Mouse (Mus musculus) heart, postnatal 0 days (tissue): ENCODE measurements around the gene Abca4.

Source experiments
- CTCF ChIP-seq: IDR thresholded peaks from 2 replicates; pipeline ENCODE4 v1.5.1; 2016; ENCODE audit warnings: antibody characterized with exemption, control low read depth, low read depth
- EP300 ChIP-seq: IDR thresholded peaks from 2 replicates; pipeline ENCODE4 v1.6.1; 2016; ENCODE audit warnings: antibody characterized with exemption, low read depth

DNA sequence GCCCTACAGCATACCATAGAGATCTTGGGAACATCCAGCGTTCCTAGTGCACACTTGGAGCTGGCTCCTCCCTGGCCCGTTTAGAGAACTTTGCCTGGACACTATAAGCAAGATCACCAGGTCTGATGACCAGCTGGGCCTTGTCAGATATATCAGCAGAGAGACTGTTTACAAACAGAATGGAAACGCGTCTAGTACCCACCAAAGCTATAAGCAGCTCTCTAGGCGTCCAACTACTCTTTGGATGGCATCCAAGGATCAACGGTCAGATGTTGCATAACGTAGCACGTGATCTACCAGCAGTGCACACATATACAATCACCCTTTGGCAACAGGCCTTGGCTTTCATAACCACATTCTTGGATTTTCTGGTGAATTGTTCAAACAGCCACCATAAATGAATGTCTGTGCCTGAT is 154.7 kb downstream of the Abca4 start:
- TF ChIP-seq CTCF (no peak), EP300 (no peak)
